In the genomic region with DNA sequence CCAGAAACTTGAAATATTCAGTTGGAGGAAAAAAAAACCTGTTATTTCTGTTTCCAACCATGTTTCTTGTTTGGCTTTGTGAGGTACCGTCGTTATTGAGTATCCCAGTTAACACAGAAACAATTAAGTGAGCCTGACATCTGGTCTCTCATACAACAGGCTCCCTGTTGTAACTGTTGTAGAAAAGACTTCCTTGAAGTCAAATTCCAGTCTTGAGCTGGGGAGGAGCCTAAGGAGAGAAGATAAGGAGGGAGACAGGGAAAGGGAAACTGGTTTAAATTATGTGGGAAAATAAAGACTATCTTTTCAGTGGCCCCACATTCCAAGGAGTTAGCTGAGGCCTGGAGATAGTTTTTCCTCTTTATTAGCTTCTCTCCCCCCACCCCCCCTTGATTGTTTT, we compare ENCODE assay signal across 25 mouse cellular contexts. TPM values are rescaled to one million over a fixed set of nuclear protein-coding genes. Genes with fewer than 3 reads are reported as not detected.
DNase-seq lines count a peak whose midpoint lies in the region; ATAC-seq and TF ChIP-seq lines count a peak whose summit lies in the region.
"Had no signal": no experiment of that assay in that cellular context is flagged by ENCODE, and none has a peak within 500 bp of the region (broad histone marks: within the 10 kb centered on the region; RNA-seq: fewer than 3 reads in every experiment).

No protein-coding gene starts in this region.

- no peaks in the 10 kb centered on the region for H3K9me3 ChIP-seq in kidney, postnatal 0 days (replicated peaks; ENCODE audit: low read length)
- no peaks in the 10 kb centered on the region for H3K9me3 ChIP-seq in intestine, embryonic 16.5 days (ENCODE audit: control insufficient read depth, low read length)
- no peaks in the 10 kb centered on the region for H3K9me3 ChIP-seq in liver, embryonic 11.5 days (ENCODE audit: control insufficient read depth, low read length)
- H3K9me3 ChIP-seq in liver, postnatal 0 days (ENCODE audit: low read length): no peaks in the 10 kb centered on the region
- H3K9me3 ChIP-seq: embryonic facial prominence, embryonic 13.5 days; forebrain, embryonic 12.5 days; forebrain, embryonic 15.5 days; heart, embryonic 10.5 days; heart, embryonic 15.5 days; hindbrain, embryonic 10.5 days; hindbrain, embryonic 13.5 days had no signal

- H3K36me3 ChIP-seq in kidney, postnatal 0 days (ENCODE audit: insufficient read depth, low read length): no peaks in the 10 kb centered on the region
- H3K36me3 ChIP-seq in intestine, embryonic 16.5 days (ENCODE audit: control insufficient read depth, insufficient read depth, low read length): no peaks in the 10 kb centered on the region
- H3K36me3 ChIP-seq in liver, embryonic 11.5 days (ENCODE audit: control insufficient read depth, insufficient read depth, low read length): no peaks in the 10 kb centered on the region
- H3K36me3 ChIP-seq in liver, postnatal 0 days (replicated peaks; ENCODE audit: insufficient read depth, low read length): peaks cover 4% of the 10 kb centered on the region; the same call in 1 of the 2 replicates
- H3K36me3 ChIP-seq: embryonic facial prominence, embryonic 13.5 days; forebrain, embryonic 12.5 days; forebrain, embryonic 15.5 days; heart, embryonic 10.5 days; heart, embryonic 15.5 days; hindbrain, embryonic 13.5 days had no signal

- TF ChIP-seq CTCF in kidney, postnatal 0 days (IDR thresholded peaks at IDR 0.05; ENCODE audit: low read depth): no peak
- TF ChIP-seq CTCF in liver, postnatal 0 days (IDR thresholded peaks at IDR 0.05; ENCODE audit: low read depth): no peak

- no peak overlapping the region for H3K27ac ChIP-seq in kidney, postnatal 0 days
- H3K27ac ChIP-seq in intestine, embryonic 16.5 days (ENCODE audit: low read length): peak overlapping the region; percentile 47
- no peak overlapping the region for H3K27ac ChIP-seq in liver, embryonic 11.5 days (ENCODE audit: low read depth, low read length)
- H3K27ac ChIP-seq in liver, postnatal 0 days (ENCODE audit: low read depth): no peak overlapping the region
- H3K27ac ChIP-seq: embryonic facial prominence, embryonic 13.5 days; forebrain, embryonic 12.5 days; forebrain, embryonic 15.5 days; heart, adult 2 months; heart, embryonic 10.5 days; heart, embryonic 15.5 days; hindbrain, embryonic 10.5 days; hindbrain, embryonic 13.5 days had no signal

- no peak overlapping the region for H3K9ac ChIP-seq in kidney, postnatal 0 days (ENCODE audit: low read depth, low read length)
- no peak overlapping the region for H3K9ac ChIP-seq in intestine, embryonic 16.5 days (ENCODE audit: low read depth, low read length)
- no peak overlapping the region for H3K9ac ChIP-seq in liver, embryonic 11.5 days (ENCODE audit: low read depth, low read length)
- no peak overlapping the region for H3K9ac ChIP-seq in liver, postnatal 0 days (replicated peaks)
- H3K9ac ChIP-seq: embryonic facial prominence, embryonic 13.5 days; forebrain, embryonic 12.5 days; forebrain, embryonic 15.5 days; heart, embryonic 15.5 days; hindbrain, embryonic 13.5 days had no signal

- DNase-seq in heart, adult 11 months: peak; percentile 14
- DNase-seq in heart, postnatal 36 days: no peak
- DNase-seq in kidney, postnatal 0 days (ENCODE audit: low spot score): peak; percentile 39
- DNase-seq in kidney, postnatal 4 days: no peak
- no peak for DNase-seq in liver, embryonic 11.5 days (ENCODE audit: low spot score)
- DNase-seq in liver, postnatal 0 days: no peak
- DNase-seq: adrenal gland, adult 8-10 months; adrenal gland, postnatal 25 days; cerebellum, adult 18-20 months; cerebellum, adult 9-11 months; cerebellum, postnatal 25 days; gastrocnemius, postnatal 25 days; heart, adult 2 months; heart, postnatal 14 days had no signal

- no peak for TF ChIP-seq EP300 in liver, postnatal 0 days (IDR thresholded peaks at IDR 0.05; ENCODE audit: low read depth)

- no peak for ATAC-seq in kidney, postnatal 0 days (replicated peaks; ENCODE audit: low FRiP score, low read depth)
- peak; percentile 92 for ATAC-seq in intestine, embryonic 16.5 days
- ATAC-seq in liver, embryonic 11.5 days (replicated peaks; ENCODE audit: low FRiP score): no peak
- ATAC-seq in liver, postnatal 0 days: no peak
- ATAC-seq: activated CD4-positive, CD25-positive, alpha-beta regulatory T cell, adult 4 months; forebrain, embryonic 15.5 days; hindbrain, embryonic 16.5 days had no signal

- 35% methylated on average over 2 of the region's 2 CpGs for WGBS in kidney, postnatal 0 days
- WGBS in intestine, embryonic 16.5 days: 26% methylated on average over 2 of the region's 2 CpGs
- 65% methylated on average over 2 of the region's 2 CpGs for WGBS in liver, embryonic 11.5 days
- WGBS in liver, postnatal 0 days (ENCODE audit: insufficient replicate concordance): 69% methylated on average over 2 of the region's 2 CpGs

- H3K4me3 ChIP-seq in kidney, postnatal 0 days (replicated peaks; ENCODE audit: low read depth, low read length): no peak overlapping the region
- no peak overlapping the region for H3K4me3 ChIP-seq in intestine, embryonic 16.5 days (ENCODE audit: low read length)
- H3K4me3 ChIP-seq in liver, embryonic 11.5 days (ENCODE audit: low read depth, low read length): no peak overlapping the region
- no peak overlapping the region for H3K4me3 ChIP-seq in liver, postnatal 0 days (ENCODE audit: low read depth, low read length)
- H3K4me3 ChIP-seq: embryonic facial prominence, embryonic 13.5 days; erythroblast, embryonic 14.5 days; forebrain, embryonic 12.5 days; forebrain, embryonic 15.5 days; heart, adult 2 months; heart, embryonic 10.5 days; heart, embryonic 15.5 days; hindbrain, embryonic 10.5 days; hindbrain, embryonic 13.5 days had no signal

- H3K4me1 ChIP-seq in kidney, postnatal 0 days (replicated peaks; ENCODE audit: insufficient read depth, low read length): no peaks in the 10 kb centered on the region
- peaks cover 5% of the 10 kb centered on the region; the same call in 1 of the 2 replicates for H3K4me1 ChIP-seq in intestine, embryonic 16.5 days (ENCODE audit: control insufficient read depth, insufficient read depth, low read length)
- no peaks in the 10 kb centered on the region for H3K4me1 ChIP-seq in liver, embryonic 11.5 days (replicated peaks; ENCODE audit: control insufficient read depth, insufficient read depth, low read length)
- H3K4me1 ChIP-seq in liver, postnatal 0 days (ENCODE audit: insufficient read depth): peaks cover 8% of the 10 kb centered on the region; the same call in 1 of the 2 replicates
- H3K4me1 ChIP-seq: forebrain, embryonic 12.5 days; forebrain, embryonic 15.5 days; heart, embryonic 15.5 days; hindbrain, embryonic 13.5 days had no signal

- no peaks in the 10 kb centered on the region for H3K27me3 ChIP-seq in kidney, postnatal 0 days (ENCODE audit: insufficient read depth, low read length)
- no peaks in the 10 kb centered on the region for H3K27me3 ChIP-seq in intestine, embryonic 16.5 days (replicated peaks; ENCODE audit: control insufficient read depth, insufficient read depth, low read length)
- no peaks in the 10 kb centered on the region for H3K27me3 ChIP-seq in liver, embryonic 11.5 days (replicated peaks; ENCODE audit: control insufficient read depth, insufficient read depth, low read length)
- H3K27me3 ChIP-seq in liver, postnatal 0 days (ENCODE audit: insufficient read depth, low read length): no peaks in the 10 kb centered on the region
- H3K27me3 ChIP-seq: embryonic facial prominence, embryonic 13.5 days; forebrain, embryonic 12.5 days; forebrain, embryonic 15.5 days; heart, embryonic 15.5 days; hindbrain, embryonic 13.5 days had no signal

- no peak overlapping the region for H3K4me2 ChIP-seq in kidney, postnatal 0 days (ENCODE audit: low read length)
- H3K4me2 ChIP-seq in intestine, embryonic 16.5 days (ENCODE audit: low read depth, low read length): 0 out of 2 replicates have a peak overlapping the region, but pooled peaks have one; percentile 2
- no peak overlapping the region for H3K4me2 ChIP-seq in liver, embryonic 11.5 days
- H3K4me2 ChIP-seq in liver, postnatal 0 days (ENCODE audit: low read depth, low read length): no peak overlapping the region
- H3K4me2 ChIP-seq: embryonic facial prominence, embryonic 13.5 days; forebrain, embryonic 12.5 days; forebrain, embryonic 15.5 days; heart, embryonic 15.5 days; hindbrain, embryonic 13.5 days had no signal

- intact Hi-C loops in heart, postnatal 36 days (cut with DNase I): no loop called here

RNA-seq across cellular contexts. Expression of a gene that starts 14.2 kb away (rescaled TPM):
- total RNA-seq in heart, postnatal 36 days (2021): 10 to 100 TPM; 13.9 to 15.4 TPM
- polyA plus RNA-seq in kidney, postnatal 0 days (2015; fragmentation: Nextera tagmentation; extraction: Ambion mirVana): 7.0 and 8.6 TPM in 2 replicates
- 3.5 and 4.4 TPM in 2 replicates for polyA plus RNA-seq in intestine, embryonic 16.5 days (2015; fragmentation: Nextera tagmentation; extraction: Ambion mirVana)
- 3.6 TPM in 2 replicates for polyA plus RNA-seq in liver, embryonic 11.5 days (2014; fragmentation: Nextera tagmentation; extraction: Ambion mirVana)
- 3.5 and 3.7 TPM in 2 replicates for polyA plus RNA-seq in liver, postnatal 0 days (2015; fragmentation: Nextera tagmentation; extraction: Ambion mirVana)

Comparison
In these comparisons a context has a peak if more than half of its experiments do, and no peak if none do; other contexts are left out.
1. DNase-seq: peak in heart, adult 11 months (single experiment) and kidney, postnatal 0 days (single experiment); none in heart, postnatal 36 days (0 of 2), kidney, postnatal 4 days (0 of 2), liver, embryonic 11.5 days (single experiment) and liver, postnatal 0 days (single experiment).